Mouse (Mus musculus) stomach, embryonic 15.5 days (tissue): ENCODE results near the gene Olfr180. TPM values are rescaled to one million over a fixed set of nuclear protein-coding genes. Genes with fewer than 3 reads are reported as not detected.

Experiments
- ATAC-seq: fragments of 200-750 bp; cut with Nextera tagmentation; 2 replicates; pipeline ENCODE4 v1.8.0; 2017; ENCODE audit warnings: low read depth, moderate number of reproducible peaks, moderate TSS enrichment; ENCODE audit not compliant: insufficient read depth, low FRiP score
- H3K27ac ChIP-seq: fragments of 300-500 bp; sonication (generic); 2 replicates; pipeline ENCODE4 v1.5.1; 2015; ENCODE audit warnings: mild to moderate bottlenecking, inconsistent platforms
- H3K27me3 ChIP-seq: fragments of 300-500 bp; sonication (generic); replicated peaks from 2 replicates; pipeline ENCODE4 v1.6.1; 2015; ENCODE audit warnings: inconsistent platforms
- H3K36me3 ChIP-seq: fragments of 300-500 bp; sonication (generic); 2 replicates; pipeline ENCODE4 v1.6.1; 2015; ENCODE audit warnings: inconsistent platforms
- H3K4me1 ChIP-seq: fragments of 300-500 bp; sonication (generic); 2 replicates; pipeline ENCODE4 v1.6.1; 2015; ENCODE audit warnings: inconsistent platforms
- H3K4me2 ChIP-seq: fragments of 300-500 bp; sonication (generic); 2 replicates; pipeline ENCODE4 v1.6.1; 2015; ENCODE audit warnings: mild to moderate bottlenecking, inconsistent platforms
- H3K4me3 ChIP-seq: fragments of 300-500 bp; sonication (generic); replicated peaks from 2 replicates; pipeline ENCODE4 v1.5.1; 2015; ENCODE audit warnings: inconsistent platforms
- H3K9ac ChIP-seq: fragments of 300-500 bp; sonication (generic); 2 replicates; pipeline ENCODE4 v1.6.1; 2015; ENCODE audit warnings: inconsistent platforms
- H3K9me3 ChIP-seq: fragments of 300-500 bp; sonication (generic); 2 replicates; pipeline ENCODE4 v1.6.1; 2016; ENCODE audit warnings: inconsistent platforms
- WGBS: fragments of 180-500 bp; shearing (Covaris S2); methylation state at CpG from one replicate; pipeline ENCODE4 v1.1.7; 2015; 5-methylcytosine and 5-hydroxymethylcytosine counted together
- polyA plus RNA-seq: library from polyadenylated mRNA; unstranded; fragments of >200 nt; fragmentation: Nextera tagmentation; extraction: Ambion mirVana; gene quantifications from 2 replicates; pipeline ENCODE4 v1.2.1, GENCODE M21; 2015

The Olfr180 gene
- not detected in 2 replicates for polyA plus RNA-seq

GRCm38 (mm10) chr16:58929292-58929691 lies at the start of gene Olfr180:
Gene Olfr180 (minus strand): TSS chr16:58929392.
- no peaks in the 10 kb centered on the region for H3K27me3 ChIP-seq
- no peaks in the 10 kb centered on the region for H3K4me1 ChIP-seq
- H3K9ac ChIP-seq, result no peak within 1 kb of the TSS
- H3K4me2 ChIP-seq, result no peak within 1 kb of the TSS
- no peak within 1 kb of the TSS for H3K4me3 ChIP-seq
- no peak for ATAC-seq
- no peaks in the 10 kb centered on the region for H3K9me3 ChIP-seq
- WGBS, result 82% methylated on average over 4 of the region's 4 CpGs
- no peak within 1 kb of the TSS for H3K27ac ChIP-seq
- H3K36me3 ChIP-seq, result no peaks in the 10 kb centered on the region

GRCm38 (mm10) chr16:58928655-58929054 lies 537 bp downstream of the Olfr180 start, which contains the start of gene Olfr181:
Gene Olfr181 (minus strand): TSS chr16:58928755.
- no peaks in the 10 kb centered on the region for H3K9me3 ChIP-seq

DNA sequence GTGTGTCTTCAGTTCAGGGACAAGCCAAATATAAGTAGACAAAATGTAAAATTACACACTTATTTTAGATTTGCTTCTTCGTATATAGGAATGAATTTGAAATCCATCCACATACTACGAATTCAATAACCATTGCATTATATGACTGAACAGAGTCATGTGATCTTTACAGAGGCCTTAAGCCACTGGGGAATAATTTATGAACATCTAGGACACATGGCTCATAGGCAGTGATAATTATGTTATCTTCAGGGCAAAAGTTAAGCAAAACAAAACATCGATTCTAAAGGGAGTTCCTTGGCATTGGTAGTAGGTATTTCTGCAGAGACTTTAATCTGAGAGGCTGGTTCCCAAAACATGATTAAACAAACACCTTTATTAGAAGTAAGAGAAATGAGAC lies 37.2 kb downstream of the Olfr180 start, which contains the start of gene Olfr178:
Gene Olfr178, minus strand, starts transcription at position 101 of the 400 bp plus-strand sequence.
- no peaks in the 10 kb centered on the region for H3K9me3 ChIP-seq
- H3K4me1 ChIP-seq, result no peaks in the 10 kb centered on the region
- no peak within 1 kb of the TSS for H3K4me3 ChIP-seq
- no peaks in the 10 kb centered on the region for H3K36me3 ChIP-seq
- H3K27ac ChIP-seq, result no peak within 1 kb of the TSS
- H3K27me3 ChIP-seq, result no peaks in the 10 kb centered on the region
- no peak within 1 kb of the TSS for H3K9ac ChIP-seq
- H3K4me2 ChIP-seq, result no peak within 1 kb of the TSS
- no peak for ATAC-seq
- WGBS, result 79% methylated on average over 3 of the region's 3 CpGs

More at GRCm38 (mm10) chr16:58928655-58929054, 537 bp downstream of the Olfr180 start, which contains the start of gene Olfr181:
- WGBS, result 55% methylated on average over 1 of the region's 1 CpGs
- H3K4me1 ChIP-seq, result no peaks in the 10 kb centered on the region
- H3K9ac ChIP-seq, result no peak within 1 kb of the TSS
- H3K4me3 ChIP-seq, result no peak within 1 kb of the TSS
- H3K27ac ChIP-seq, result no peak within 1 kb of the TSS
- no peak within 1 kb of the TSS for H3K4me2 ChIP-seq
- H3K27me3 ChIP-seq, result no peaks in the 10 kb centered on the region
- no peaks in the 10 kb centered on the region for H3K36me3 ChIP-seq
- no peak for ATAC-seq

DNA sequence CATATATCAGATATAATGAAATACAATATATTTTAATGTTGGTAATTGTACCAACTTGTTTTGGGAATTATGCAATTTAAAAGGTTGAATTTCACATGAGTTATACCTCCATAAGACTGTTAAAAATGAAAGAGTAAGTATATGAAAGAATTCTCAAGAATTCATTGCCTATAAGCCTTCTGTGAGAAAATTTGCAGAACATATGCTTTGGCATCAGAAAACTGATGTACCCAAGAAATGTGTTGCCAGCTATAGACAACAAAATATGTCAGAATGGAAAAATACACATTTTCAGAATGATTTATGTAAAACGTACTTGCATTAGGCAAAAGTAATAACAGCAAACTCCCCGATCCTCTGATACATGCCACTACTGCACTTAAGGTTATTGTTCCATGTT lies 44.8 kb downstream of the Olfr180 start:
- Histone ChIP-seq H3K27ac (no peak overlapping the region), H3K36me3 (no peaks in the 10 kb centered on the region), H3K4me1 (no peaks in the 10 kb centered on the region), H3K27me3 (no peaks in the 10 kb centered on the region), H3K4me2 (no peak overlapping the region), H3K9ac (no peak overlapping the region), H3K4me3 (no peak overlapping the region), H3K9me3 (no peaks in the 10 kb centered on the region)
- WGBS, result 94% methylated on average over 2 of the region's 2 CpGs
- no peak for ATAC-seq

GRCm38 (mm10) chr16:58874668-58875067 lies 54.5 kb downstream of the Olfr180 start, which contains the start of gene Olfr177:
Gene Olfr177 (minus strand): TSS chr16:58874768.
- no peaks in the 10 kb centered on the region for H3K36me3 ChIP-seq
- H3K27me3 ChIP-seq, result no peaks in the 10 kb centered on the region
- H3K9ac ChIP-seq, result no peak within 1 kb of the TSS
- no peak within 1 kb of the TSS for H3K27ac ChIP-seq
- no peak within 1 kb of the TSS for H3K4me2 ChIP-seq
- WGBS, result 33% methylated on average over 1 of the region's 1 CpGs
- no peaks in the 10 kb centered on the region for H3K9me3 ChIP-seq
- H3K4me3 ChIP-seq, result no peak within 1 kb of the TSS
- ATAC-seq, result no peak
- H3K4me1 ChIP-seq, result no peaks in the 10 kb centered on the region

Other genes starting within 250 kb of the Olfr180 start
- 0.08 and 0.12 TPM in 2 replicates for gene Gpr15, start 210.3 kb downstream of the Olfr180 start, polyA plus RNA-seq
- gene Cldnd1, start 201.5 kb downstream of the Olfr180 start, polyA plus RNA-seq, result 111 and 117 TPM in 2 replicates
- not detected in 2 replicates for gene Olfr172, start 166.2 kb downstream of the Olfr180 start, polyA plus RNA-seq
- gene Olfr173, start 129.1 kb downstream of the Olfr180 start, polyA plus RNA-seq, result not detected in 2 replicates
- gene Olfr175-ps1, start 102.6 kb downstream of the Olfr180 start, polyA plus RNA-seq, result not detected in 2 replicates
- not detected in 2 replicates for gene Olfr177, start 54.6 kb downstream of the Olfr180 start, polyA plus RNA-seq
- not detected in 2 replicates for gene Olfr178, start 37.3 kb downstream of the Olfr180 start, polyA plus RNA-seq
- gene Olfr181, start 637 bp downstream of the Olfr180 start, polyA plus RNA-seq, result not detected in 2 replicates
- gene Olfr183, start 66.0 kb upstream of the Olfr180 start, polyA plus RNA-seq, result not detected in 2 replicates
- 0.13 and 0.35 TPM in 2 replicates for gene Olfr186, start 100.9 kb upstream of the Olfr180 start, polyA plus RNA-seq
- 0.10 TPM in 1 of 2 replicates, not detected in the other for gene Olfr187, start 110.4 kb upstream of the Olfr180 start, polyA plus RNA-seq
- gene Olfr190, start 148.6 kb upstream of the Olfr180 start, polyA plus RNA-seq, result not detected in 2 replicates
- not detected in 2 replicates for gene Olfr191, start 160.4 kb upstream of the Olfr180 start, polyA plus RNA-seq
- gene Olfr193, start 182.5 kb upstream of the Olfr180 start, polyA plus RNA-seq, result not detected in 2 replicates
- not detected in 2 replicates for gene Olfr194, start 191.7 kb upstream of the Olfr180 start, polyA plus RNA-seq
- gene Olfr195, start 217.7 kb upstream of the Olfr180 start, polyA plus RNA-seq, result not detected in 2 replicates
- not detected in 2 replicates for gene Olfr196, start 241.1 kb upstream of the Olfr180 start, polyA plus RNA-seq